Mouse (Mus musculus) mature B cell (primary cell): Measurements from ENCODE around the gene Il1r2.

Experiments
- in situ Hi-C: fragments of 300-500 bp; cut with MboI; formaldehyde crosslinking; loops from 2 replicates; pipeline ENCODE4 v1.14.3; 2019

Il1r2 gene

GRCm38 (mm10) chr1:40128481-40128880 is 54.6 kb downstream of the Il1r2 start:
- in situ Hi-C loops = no loop called here

- in situ Hi-C loops = no loop called here
Observed at GRCm38 (mm10) chr1:40129321-40129720, 55.4 kb downstream of the Il1r2 start.

- in situ Hi-C loops = no loop called here
Observed at GRCm38 (mm10) chr1:40131631-40132030, 57.8 kb downstream of the Il1r2 start.

- in situ Hi-C loops = no loop called here
Observed at GRCm38 (mm10) chr1:40132721-40133120, 58.8 kb downstream of the Il1r2 start.

GRCm38 (mm10) chr1:40133567-40133966 is 59.7 kb downstream of the Il1r2 start:
- in situ Hi-C loops = no loop called here

GRCm38 (mm10) chr1:40139798-40140532 is 66.1 kb downstream of the Il1r2 start:
- in situ Hi-C loops = loop anchor here (5.0 kb wide), 1 partner anchor 37 kb away; no protein-coding TSS in a partner anchor

- in situ Hi-C loops = no loop called here
Observed at GRCm38 (mm10) chr1:40156096-40156495, 82.2 kb downstream of the Il1r2 start.

- in situ Hi-C loops = no loop called here
Observed at GRCm38 (mm10) chr1:40163329-40163917, 89.5 kb downstream of the Il1r2 start.

GRCm38 (mm10) chr1:40164331-40164730 is 90.5 kb downstream of the Il1r2 start:
- in situ Hi-C loops = no loop called here

- in situ Hi-C loops = no loop called here
Observed at GRCm38 (mm10) chr1:40167585-40167984, 93.7 kb downstream of the Il1r2 start.

GRCm38 (mm10) chr1:40171878-40172277 is 98.0 kb downstream of the Il1r2 start:
- in situ Hi-C loops = no loop called here

- in situ Hi-C loops = no loop called here
Observed at GRCm38 (mm10) chr1:40174146-40174545, 100.3 kb downstream of the Il1r2 start.
